Mouse (Mus musculus) right cerebral cortex, adult 2 months (tissue): ENCODE results near the gene Fbxo45.

ENCODE experiments used
- DNase-seq, 2 experiments: peaks; one replicate each; pipeline ENCODE4 v3.0.0; 2021 to 2022; ENCODE audit warnings: low spot score in 2 of 2

Fbxo45 gene

GRCm38 (mm10) chr16:32204902-32205301 is 42.1 kb downstream of the Fbxo45 start:
- no peak for DNase-seq

- peak; percentile 17 to 50 for DNase-seq
Measured at GRCm38 (mm10) chr16:32202681-32203080, 44.3 kb downstream of the Fbxo45 start.

- no peak for DNase-seq
Measured at GRCm38 (mm10) chr16:32201004-32201325, 46.0 kb downstream of the Fbxo45 start.

DNA sequence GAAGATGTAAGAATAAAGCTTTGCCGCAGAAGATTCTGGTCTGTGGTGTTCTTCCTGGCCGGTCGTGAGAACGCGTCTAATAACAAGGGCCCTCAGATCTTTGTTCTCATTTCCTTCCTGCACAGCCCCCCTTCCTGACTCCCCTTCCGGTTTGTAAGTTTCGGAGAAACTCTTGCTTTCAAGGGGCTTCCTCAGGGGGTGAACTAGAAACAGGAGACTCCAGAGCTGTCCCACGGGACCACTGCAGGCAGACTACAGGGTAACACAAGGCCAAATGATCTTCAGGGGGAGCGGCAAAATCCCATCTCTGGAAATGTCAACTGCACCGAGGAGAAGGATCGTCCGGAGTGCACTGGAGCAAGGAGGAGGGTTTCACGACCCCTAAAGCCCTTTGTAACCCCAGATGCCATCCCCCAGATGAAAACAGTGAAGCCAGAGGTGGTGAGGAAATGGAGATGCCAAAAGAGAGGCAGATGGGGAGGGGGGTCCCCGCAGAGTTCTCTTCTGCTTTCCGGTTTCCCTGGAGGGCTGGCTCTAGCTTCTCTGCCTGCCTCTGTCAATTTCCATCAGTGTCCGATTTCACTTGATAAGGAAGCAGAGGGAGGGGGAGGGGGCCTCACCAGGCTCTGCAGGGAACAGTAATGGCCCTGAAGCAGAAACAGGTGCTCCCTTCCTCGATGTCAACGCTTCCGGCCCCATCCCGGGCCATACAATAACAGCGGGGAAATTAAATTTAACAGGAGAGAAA is 46.5 kb downstream of the Fbxo45 start:
- no peak for DNase-seq

GRCm38 (mm10) chr16:32190011-32190441 is 56.9 kb downstream of the Fbxo45 start:
- DNase-seq = no peak

DNA sequence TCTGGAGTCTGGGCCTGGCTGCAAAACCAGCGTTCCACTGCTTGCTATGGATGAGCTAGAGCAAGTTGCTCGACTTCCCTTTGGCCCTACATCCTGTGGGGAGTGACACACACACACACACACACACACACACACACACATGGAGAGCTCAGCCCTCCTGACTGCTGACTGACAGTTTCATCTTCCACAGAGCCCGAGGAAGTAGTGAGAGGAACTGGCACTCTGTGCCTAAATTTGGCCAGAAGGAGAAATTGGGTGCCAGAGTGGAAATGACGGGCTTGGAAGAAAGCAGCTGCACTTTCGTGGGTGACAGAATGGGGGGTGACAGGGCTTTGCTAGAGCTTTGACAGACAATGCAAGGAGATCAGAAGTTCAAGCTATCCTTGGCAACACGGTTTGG is 57.8 kb downstream of the Fbxo45 start:
- peak in 1 of 2 experiments; percentile 14 for DNase-seq

GRCm38 (mm10) chr16:32186056-32186455 is 60.9 kb downstream of the Fbxo45 start:
- DNase-seq = no peak
